Mouse (Mus musculus) liver, adult 2 months (tissue): ENCODE data around the gene Frmd4a. TPM values are rescaled to one million over a fixed set of nuclear protein-coding genes. Genes with fewer than 3 reads are reported as not detected.

Source experiments
- DNase-seq: peaks from one replicate; pipeline ENCODE4 v3.0.0-alpha.2; 2011; ENCODE audit warnings: low read depth, low spot score; ENCODE audit errors: extremely low read depth
- H3K27ac ChIP-seq: fragments of 200-500 bp; replicated peaks from 2 replicates; pipeline ENCODE4 v1.5.1; 2012; ENCODE audit warnings: low read depth, mild to moderate bottlenecking, control low read depth, inconsistent platforms, low read length; ENCODE audit not compliant: insufficient read depth
- H3K27me3 ChIP-seq: fragments of 200-500 bp; 2 replicates; pipeline ENCODE4 v1.6.1; 2012; ENCODE audit warnings: mild to moderate bottlenecking, moderate library complexity, low read length, inconsistent platforms; ENCODE audit not compliant: control insufficient read depth, insufficient read depth
- H3K36me3 ChIP-seq: fragments of 200-500 bp; 2 replicates; pipeline ENCODE4 v1.6.1; 2012; ENCODE audit warnings: low read length, inconsistent platforms; ENCODE audit not compliant: control insufficient read depth, insufficient read depth
- H3K4me1 ChIP-seq: fragments of 200-500 bp; 2 replicates; pipeline ENCODE4 v1.6.1; 2011; ENCODE audit warnings: low read length; ENCODE audit not compliant: control insufficient read depth, insufficient read depth
- H3K4me3 ChIP-seq: fragments of 200-500 bp; 2 replicates; pipeline ENCODE4 v1.5.1; 2011; ENCODE audit warnings: low read depth, mild to moderate bottlenecking, control low read depth, low read length, moderate library complexity; ENCODE audit not compliant: insufficient read depth
- H3K79me2 ChIP-seq: fragments of 200-500 bp; 2 replicates; pipeline ENCODE4 v1.6.1; 2012; ENCODE audit warnings: inconsistent platforms, mild to moderate bottlenecking, low read length, moderate library complexity; ENCODE audit not compliant: control insufficient read depth, insufficient read depth
- H3K9ac ChIP-seq: fragments of 200-500 bp; 2 replicates; pipeline ENCODE4 v1.6.1; 2012; ENCODE audit warnings: low read depth, mild to moderate bottlenecking, control low read depth, inconsistent platforms, low read length
- CTCF ChIP-seq: fragments of 200-500 bp; IDR thresholded peaks from 2 replicates; pipeline ENCODE4 v1.5.1; 2011; ENCODE audit warnings: low read depth, low read length, control low read depth
- POLR2A ChIP-seq: fragments of 200-500 bp; IDR thresholded peaks from 2 replicates; pipeline ENCODE4 v1.6.1; 2011; ENCODE audit warnings: low read length, control low read depth; ENCODE audit not compliant: insufficient read depth; ENCODE audit errors: extremely low read depth
- WGBS: fragments of 180-500 bp; shearing (Covaris S2); methylation state at CpG from one replicate; pipeline ENCODE4 v1.1.7; 2018; 5-methylcytosine and 5-hydroxymethylcytosine counted together
- polyA plus RNA-seq: library from polyadenylated mRNA; depleted of rRNA; stranded (reverse); fragments of >200 nt; gene quantifications from 2 replicates; pipeline ENCODE4 v1.2.3, GENCODE M21; 2012
- total RNA-seq: library from RNA; depleted of rRNA; stranded (reverse); fragments of >200 nt; gene quantifications from 2 replicates; pipeline ENCODE4 v1.2.3, GENCODE M21; 2014

Gene Frmd4a
- total and polyA plus RNA-seq, 2 experiments: 2.1 to 3.1 TPM

- Histone ChIP-seq H3K4me1 (no peaks in the 10 kb centered on the region), H3K9ac (no peak overlapping the region), H3K27ac (no peak overlapping the region), H3K4me3 (no peak overlapping the region), H3K79me2 (no peaks in the 10 kb centered on the region), H3K36me3 (no peaks in the 10 kb centered on the region), H3K27me3 (no peaks in the 10 kb centered on the region; the same call in 1 of the 2 replicates)
- TF ChIP-seq CTCF: no peak
- no peak for TF ChIP-seq POLR2A
- DNase-seq: no peak
- WGBS: 91% methylated on average over 4 of the region's 4 CpGs
Observed at GRCm38 (mm10) chr2:4144424-4144823, 126.9 kb downstream of the Frmd4a start.

GRCm38 (mm10) chr2:4152521-4153040 lies 135.1 kb downstream of the Frmd4a start:
- Histone ChIP-seq H3K4me3 (peak overlapping the region; percentile 15; the same call in 1 of the 2 replicates), H3K9ac (0 out of 2 replicates have a peak overlapping the region, but pooled peaks have one; percentile 7), H3K27ac (no peak overlapping the region), H3K79me2 (no peaks in the 10 kb centered on the region), H3K4me1 (peaks cover 15% of the 10 kb centered on the region), H3K36me3 (no peaks in the 10 kb centered on the region), H3K27me3 (no peaks in the 10 kb centered on the region)
- DNase-seq: no peak
- no peak for TF ChIP-seq CTCF
- TF ChIP-seq POLR2A: no peak
- 28% methylated on average over 14 of the region's 14 CpGs for WGBS

- no peak overlapping the region for H3K27ac ChIP-seq
- H3K4me3 ChIP-seq: peak overlapping the region; percentile 15; the same call in 1 of the 2 replicates
- DNase-seq: peak; percentile 52
- no peaks in the 10 kb centered on the region for H3K36me3 ChIP-seq
- H3K4me1 ChIP-seq: peaks cover 15% of the 10 kb centered on the region
- no peak overlapping the region for H3K9ac ChIP-seq
- TF ChIP-seq POLR2A: no peak
- TF ChIP-seq CTCF: no peak
- 7% methylated on average over 16 of the region's 16 CpGs for WGBS
- H3K79me2 ChIP-seq: no peaks in the 10 kb centered on the region
- no peaks in the 10 kb centered on the region for H3K27me3 ChIP-seq
Observed at GRCm38 (mm10) chr2:4153131-4153631, 135.7 kb downstream of the Frmd4a start.

GRCm38 (mm10) chr2:4154036-4154653 lies 136.6 kb downstream of the Frmd4a start:
- Histone ChIP-seq H3K79me2 (no peaks in the 10 kb centered on the region), H3K36me3 (no peaks in the 10 kb centered on the region), H3K4me1 (peaks cover 15% of the 10 kb centered on the region), H3K27me3 (no peaks in the 10 kb centered on the region), H3K4me3 (no peak overlapping the region), H3K27ac (peak overlapping the region; percentile 74), H3K9ac (no peak overlapping the region)
- TF ChIP-seq CTCF: no peak
- TF ChIP-seq POLR2A: no peak
- 50% methylated on average over 5 of the region's 5 CpGs for WGBS
- no peak for DNase-seq

- peak; percentile 99 for DNase-seq
- Histone ChIP-seq H3K27ac (peak overlapping the region; percentile 74), H3K9ac (no peak overlapping the region), H3K27me3 (no peaks in the 10 kb centered on the region), H3K4me1 (peaks cover 15% of the 10 kb centered on the region), H3K79me2 (no peaks in the 10 kb centered on the region), H3K36me3 (no peaks in the 10 kb centered on the region), H3K4me3 (no peak overlapping the region)
- TF ChIP-seq POLR2A: no peak
- no peak for TF ChIP-seq CTCF
- WGBS: 34% methylated on average over 4 of the region's 4 CpGs
Observed at GRCm38 (mm10) chr2:4154654-4155047, 137.1 kb downstream of the Frmd4a start.

GRCm38 (mm10) chr2:4155406-4155805 lies 137.9 kb downstream of the Frmd4a start:
- Histone ChIP-seq H3K4me3 (no peak overlapping the region), H3K4me1 (peaks cover 15% of the 10 kb centered on the region), H3K27ac (no peak overlapping the region), H3K27me3 (no peaks in the 10 kb centered on the region), H3K79me2 (no peaks in the 10 kb centered on the region), H3K9ac (no peak overlapping the region), H3K36me3 (no peaks in the 10 kb centered on the region)
- no peak for DNase-seq
- no peak for TF ChIP-seq POLR2A
- no peak for TF ChIP-seq CTCF
